Mouse (Mus musculus): ENCODE data around the gene Rap1gds1. TPM values are rescaled to one million over a fixed set of nuclear protein-coding genes. Genes with fewer than 3 reads are reported as not detected.

Rap1gds1 gene
- polyA plus RNA-seq (2012; rRNA removed), result 9.7 and 10.3 TPM in 2 replicates

GRCm38 (mm10) chr3:139074484-139075211 is at the start of gene Rap1gds1:
Gene Rap1gds1 (minus strand): TSS chr3:139075201.

Other genes starting within 250 kb of the Rap1gds1 start
- gene Stpg2, start 130.5 kb upstream of the Rap1gds1 start, polyA plus RNA-seq (2012; rRNA removed), result not detected in 2 replicates

Data from colon, adult 2 months (tissue).